In genomic region chr7:126436851-126437250, GRCm38 (mm10) we compare ENCODE assay signal across 8 mouse cellular contexts. TPM values are rescaled to one million over a fixed set of nuclear protein-coding genes. Genes with fewer than 3 reads are reported as not detected.
A peak's percentile ranks its signal among the peaks of the same experiment; 100 is the strongest.
DNase-seq lines count a peak whose midpoint lies in the region; ATAC-seq and TF ChIP-seq lines count a peak whose summit lies in the region.

No protein-coding gene starts in this region.

- in situ Hi-C loops in ES-E14 (cut with MboI; ENCODE audit: low sequenced_read_pairs in 2 of 2, unreplicated experiment in 2 of 2), result no loop called here

- H3K4me2 ChIP-seq in heart, embryonic 11.5 days, result no peak overlapping the region
- H3K4me2 ChIP-seq in myocyte (ENCODE audit: low read depth), result peak overlapping the region; percentile 24

- H3K4me1 ChIP-seq in kidney, adult 2 months (ENCODE audit: control insufficient read depth, insufficient read depth, low read length), result no peaks in the 10 kb centered on the region
- peaks cover 5 to 9% of the 10 kb centered on the region in 2 experiments; a peak in 3 of 4 replicates for H3K4me1 ChIP-seq in ES-E14 (ENCODE audit: control insufficient read depth in 2 of 2, insufficient read depth in 2 of 2, low read length in 2 of 2, poor library complexity in 1 of 2)
- no peaks in the 10 kb centered on the region for H3K4me1 ChIP-seq in heart, embryonic 11.5 days (ENCODE audit: control insufficient read depth, insufficient read depth, low read length)

- 18% methylated on average over 8 of the region's 8 CpGs for WGBS in kidney, adult 2 months
- WGBS in heart, embryonic 11.5 days (ENCODE audit: insufficient replicate concordance), result 17% methylated on average over 8 of the region's 8 CpGs

- no peaks in the 10 kb centered on the region for H3K79me2 ChIP-seq in myocyte (ENCODE audit: control insufficient read depth, insufficient read depth)

- ATAC-seq in heart, embryonic 11.5 days (replicated peaks; ENCODE audit: insufficient number of reproducible peaks, low FRiP score, low TSS enrichment), result peak; percentile 60; the same call in 1 of the 2 replicates

- peak; percentile 87 for TF ChIP-seq CTCF in kidney, adult 2 months (conservative IDR thresholded peaks at IDR 0.05; ENCODE audit: insufficient read depth, insufficient read length, low read depth, low read length)

- H3K36me3 ChIP-seq in kidney, adult 2 months (ENCODE audit: control insufficient read depth, insufficient read depth, low read length), result no peaks in the 10 kb centered on the region
- H3K36me3 ChIP-seq in ES-E14 (ENCODE audit: control insufficient read depth, insufficient read depth, low read length, poor library complexity, severe bottlenecking) (peaks cover 13% of the 10 kb centered on the region; the same call in 1 of the 2 replicates), myocyte (ENCODE audit: control insufficient read depth, insufficient read depth) (peaks cover 7% of the 10 kb centered on the region)
- no peaks in the 10 kb centered on the region for H3K36me3 ChIP-seq in heart, embryonic 11.5 days (ENCODE audit: control insufficient read depth, insufficient read depth, low read length)

- no peak overlapping the region for H3K9ac ChIP-seq in ES-E14 (ENCODE audit: insufficient read depth, low read depth, low read length, poor library complexity, severe bottlenecking)
- H3K9ac ChIP-seq in heart, embryonic 11.5 days (ENCODE audit: low read depth, low read length), result no peak overlapping the region

- no peak overlapping the region for H3ac ChIP-seq in myocyte (ENCODE audit: control insufficient read depth, insufficient read length)

- peak; percentile 50 for DNase-seq in kidney, adult 2 months
- no peak for DNase-seq in kidney, adult 11 months
- DNase-seq in ES-E14 (ENCODE audit: low read depth, low spot score), result peak; percentile 54
- peak; percentile 61 for DNase-seq in c-Kit-positive CD71-positive TER-119-positive erythroid progenitor cells, embryonic 14.5 days (ENCODE audit: low spot score)
- peak; percentile 65 to 69 for DNase-seq in layer of hippocampus, postnatal 10 days (ENCODE audit: low spot score in 2 of 2)
- DNase-seq in thymus, postnatal 14 days, result peak; percentile 67

- no peaks in the 10 kb centered on the region for H3K9me3 ChIP-seq in ES-E14 (ENCODE audit: control insufficient read depth, insufficient read depth, low read depth, low read length)
- no peaks in the 10 kb centered on the region for H3K9me3 ChIP-seq in heart, embryonic 11.5 days (replicated peaks; ENCODE audit: control insufficient read depth, low read length)

- no peaks in the 10 kb centered on the region for H3K27me3 ChIP-seq in kidney, adult 2 months (replicated peaks; ENCODE audit: control insufficient read depth, insufficient read depth, low read length)
- H3K27me3 ChIP-seq in heart, embryonic 11.5 days (ENCODE audit: control insufficient read depth, insufficient read depth, low read length), result no peaks in the 10 kb centered on the region
- H3K27me3 ChIP-seq in myocyte (ENCODE audit: control insufficient read depth, insufficient read depth, insufficient read length), result no peaks in the 10 kb centered on the region

- no peak overlapping the region for H3K4me3 ChIP-seq in kidney, adult 2 months (ENCODE audit: insufficient read depth, low read depth, low read length)
- H3K4me3 ChIP-seq in ES-E14 (ENCODE audit: insufficient read depth in 1 of 2, low read depth in 1 of 2, low read length in 2 of 2, poor library complexity in 1 of 2, severe bottlenecking in 1 of 2) (no peak overlapping the region), myocyte (no peak overlapping the region)
- H3K4me3 ChIP-seq in heart, embryonic 11.5 days (ENCODE audit: low read depth, low read length), result no peak overlapping the region

- no peak for TF ChIP-seq POLR2A in kidney, adult 2 months (IDR thresholded peaks at IDR 0.05; ENCODE audit: low read depth, low read length)
- TF ChIP-seq POLR2A in myocyte (IDR thresholded peaks at IDR 0.05; ENCODE audit: insufficient read length, low read depth), result no peak

- H3K27ac ChIP-seq in kidney, adult 2 months (ENCODE audit: insufficient read depth, low read depth, low read length), result no peak overlapping the region
- H3K27ac ChIP-seq in ES-E14 (ENCODE audit: insufficient read depth, low read depth, low read length, poor library complexity, severe bottlenecking), result no peak overlapping the region
- no peak overlapping the region for H3K27ac ChIP-seq in heart, embryonic 11.5 days (ENCODE audit: low read depth, low read length)

TF ChIP-seq in ES-E14, 5 proteins besides CTCF, POLR2A, EP300 and RAD21:
- no peak for TF ChIP-seq CHD2 (IDR thresholded peaks at IDR 0.05; ENCODE audit: low read depth, low read length)
- TF ChIP-seq ZC3H11A (IDR thresholded peaks at IDR 0.05; ENCODE audit: borderline replicate concordance, low read depth, low read length), result 0 out of 2 replicates have a peak, but pooled peaks have one; percentile 3

TF ChIP-seq in myocyte, 11 proteins besides CTCF, POLR2A, EP300 and RAD21:
- no peak for TF ChIP-seq MYOG (IDR thresholded peaks at IDR 0.05; ENCODE audit: control insufficient read depth in 1 of 3, insufficient read depth in 1 of 3, insufficient read length in 2 of 3, low read depth in 2 of 3)
- no peak for TF ChIP-seq USF1 (IDR thresholded peaks at IDR 0.05; ENCODE audit: low read depth)
- TF ChIP-seq REST (IDR thresholded peaks at IDR 0.05; ENCODE audit: insufficient read depth, insufficient read length), result no peak
- TF ChIP-seq TCF12 (IDR thresholded peaks at IDR 0.05; ENCODE audit: insufficient read depth, poor library complexity, severe bottlenecking), result no peak
- TF ChIP-seq SRF (IDR thresholded peaks at IDR 0.05; ENCODE audit: control insufficient read depth, insufficient read length, low read depth), result no peak
- TF ChIP-seq CEBPB (IDR thresholded peaks at IDR 0.05; ENCODE audit: insufficient read depth, poor library complexity, severe bottlenecking), result no peak
- TF ChIP-seq TCF3 (IDR thresholded peaks at IDR 0.05; ENCODE audit: insufficient read length, low read depth), result no peak
- TF ChIP-seq MYOD1 (IDR thresholded peaks at IDR 0.05; ENCODE audit: control insufficient read depth in 1 of 3, insufficient read length in 2 of 3, low read depth in 2 of 3), result no peak
- TF ChIP-seq POLR2AphosphoS2 (IDR thresholded peaks at IDR 0.05; ENCODE audit: insufficient read length, low read depth), result no peak
- no peak for TF ChIP-seq MAX (IDR thresholded peaks at IDR 0.05; ENCODE audit: low read depth)
- TF ChIP-seq E2F4 (IDR thresholded peaks at IDR 0.05; ENCODE audit: insufficient read depth), result no peak
TF ChIP-seq in myocyte: peak in this region for 0.

RNA-seq across cellular contexts. Expression of gene Rabep2, which starts 8.3 kb away (rescaled TPM):
- polyA plus RNA-seq in kidney, adult 2 months (2012; rRNA removed), result 24.7 and 25.7 TPM in 2 replicates
- 22.1 and 27.8 TPM in 2 replicates for total RNA-seq in ES-E14 (2012; rRNA removed)
- 18.1 and 23.0 TPM in 2 replicates for polyA plus RNA-seq in heart, embryonic 11.5 days (2014; fragmentation: Nextera tagmentation; extraction: Ambion mirVana)
- total RNA-seq in layer of hippocampus, postnatal 10 days (2021), result 10 to 100 TPM; 10.8 to 13.1 TPM
- 36.7 TPM for polyA plus RNA-seq in myocyte (2012; fragmentation: generic; extraction: Trizol)

RNA-seq across cellular contexts. Expression of gene Cd19, which starts 22.2 kb away (rescaled TPM):
- polyA plus RNA-seq in kidney, adult 2 months (2012; rRNA removed), result 0.48 and 8.4 TPM in 2 replicates
- total RNA-seq in ES-E14 (2012; rRNA removed), result 0.16 and 0.49 TPM in 2 replicates
- polyA plus RNA-seq in heart, embryonic 11.5 days (2014; fragmentation: Nextera tagmentation; extraction: Ambion mirVana), result not detected in 2 replicates
- under 1 TPM in 1 of 2 experiments, not detected in 1; 0.25 TPM for total RNA-seq in layer of hippocampus, postnatal 10 days (2021)
- 0.01 TPM for polyA plus RNA-seq in myocyte (2012; fragmentation: generic; extraction: Trizol)

RNA-seq across cellular contexts. Expression of gene Atp2a1, which starts 26.1 kb away (rescaled TPM):
- polyA plus RNA-seq in kidney, adult 2 months (2012; rRNA removed), result 0.35 and 144 TPM in 2 replicates
- total RNA-seq in ES-E14 (2012; rRNA removed), result 0.11 and 0.27 TPM in 2 replicates
- 5.0 and 7.5 TPM in 2 replicates for polyA plus RNA-seq in heart, embryonic 11.5 days (2014; fragmentation: Nextera tagmentation; extraction: Ambion mirVana)
- total RNA-seq in layer of hippocampus, postnatal 10 days (2021), result under 1 TPM; 0.09 to 0.58 TPM
- polyA plus RNA-seq in myocyte (2012; fragmentation: generic; extraction: Trizol), result 1,699 TPM

RNA-seq across cellular contexts. Expression of gene Sh2b1, which starts 38.4 kb away (rescaled TPM):
- 62.8 and 71.7 TPM in 2 replicates for polyA plus RNA-seq in kidney, adult 2 months (2012; rRNA removed)
- 20.3 and 22.5 TPM in 2 replicates for total RNA-seq in ES-E14 (2012; rRNA removed)
- 33.7 and 36.0 TPM in 2 replicates for polyA plus RNA-seq in heart, embryonic 11.5 days (2014; fragmentation: Nextera tagmentation; extraction: Ambion mirVana)
- 10 to 100 TPM; 68.1 to 69.6 TPM for total RNA-seq in layer of hippocampus, postnatal 10 days (2021)
- 58.8 TPM for polyA plus RNA-seq in myocyte (2012; fragmentation: generic; extraction: Trizol)

RNA-seq across cellular contexts. Expression of gene Nfatc2ip, which starts 40.3 kb away (rescaled TPM):
- polyA plus RNA-seq in kidney, adult 2 months (2012; rRNA removed), result 3.5 and 3.9 TPM in 2 replicates
- 31.7 and 45.6 TPM in 2 replicates for total RNA-seq in ES-E14 (2012; rRNA removed)
- 1.6 and 1.8 TPM in 2 replicates for polyA plus RNA-seq in heart, embryonic 11.5 days (2014; fragmentation: Nextera tagmentation; extraction: Ambion mirVana)
- total RNA-seq in layer of hippocampus, postnatal 10 days (2021), result 10 to 100 TPM in 1 of 2 experiments, 1 to 10 TPM in 1; 9.3 to 10.8 TPM
- 3.5 TPM for polyA plus RNA-seq in myocyte (2012; fragmentation: generic; extraction: Trizol)
